In the genomic region with DNA sequence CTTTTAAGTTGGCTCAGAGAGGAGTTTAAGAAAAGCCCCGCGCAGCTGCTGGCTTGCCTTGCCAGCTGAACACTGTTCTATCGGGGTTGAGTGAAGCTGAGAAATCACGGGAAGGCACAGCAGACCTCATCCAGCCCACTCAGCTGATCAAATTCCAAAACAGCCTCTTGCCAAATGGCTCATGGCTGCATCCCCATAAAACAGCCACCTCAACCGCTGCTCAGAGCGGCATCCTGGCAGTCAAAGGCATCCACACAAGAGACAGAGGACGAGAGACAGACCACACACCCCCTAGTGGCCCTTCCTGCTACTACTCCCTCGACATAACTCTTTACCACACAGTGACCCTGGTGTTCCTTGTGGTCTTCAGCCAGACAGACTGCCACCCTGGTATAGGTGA, we compare ENCODE assay signal across 8 mouse cellular contexts. TPM values are rescaled to one million over a fixed set of nuclear protein-coding genes. Genes with fewer than 3 reads are reported as not detected.
DNase-seq lines count a peak whose midpoint lies in the region; ATAC-seq and TF ChIP-seq lines count a peak whose summit lies in the region.
"Had no signal": no experiment of that assay in that cellular context is flagged by ENCODE, and none has a peak within 500 bp of the region (broad histone marks: within the 10 kb centered on the region; RNA-seq: fewer than 3 reads in every experiment).

No protein-coding gene starts in this region.

- H3K27ac ChIP-seq in midbrain, embryonic 10.5 days (replicated peaks), result no peak overlapping the region
- H3K27ac ChIP-seq in midbrain, embryonic 15.5 days, result no peak overlapping the region
- no peak overlapping the region for H3K27ac ChIP-seq in bone marrow macrophage, adult 2 months (ENCODE audit: insufficient read depth, low read depth, low read length)
- H3K27ac ChIP-seq in left cerebral cortex, adult 2 months, result no peak overlapping the region
- H3K27ac ChIP-seq in midbrain, embryonic 16.5 days (ENCODE audit: low read length), result no peak overlapping the region
- H3K27ac ChIP-seq: neural tube, embryonic 13.5 days had no signal

- no peak for ATAC-seq in midbrain, embryonic 15.5 days (replicated peaks)
- ATAC-seq in midbrain, embryonic 16.5 days, result peak; percentile 45; the same call in 1 of the 2 replicates

- WGBS in midbrain, embryonic 10.5 days, result 47% methylated on average over 8 of the region's 8 CpGs
- 34% methylated on average over 8 of the region's 8 CpGs for WGBS in midbrain, embryonic 15.5 days
- 28% methylated on average over 8 of the region's 8 CpGs for WGBS in midbrain, embryonic 16.5 days

- no peak for TF ChIP-seq POLR2A in bone marrow macrophage, adult 2 months (IDR thresholded peaks at IDR 0.05; ENCODE audit: borderline replicate concordance, low read depth, low read length)

- no peaks in the 10 kb centered on the region for H3K27me3 ChIP-seq in midbrain, embryonic 10.5 days (ENCODE audit: low read depth, poor library complexity, severe bottlenecking)
- H3K27me3 ChIP-seq in midbrain, embryonic 15.5 days (replicated peaks), result no peaks in the 10 kb centered on the region
- no peaks in the 10 kb centered on the region for H3K27me3 ChIP-seq in midbrain, embryonic 16.5 days (ENCODE audit: control insufficient read depth, insufficient read depth, low read depth, low read length)
- H3K27me3 ChIP-seq: neural tube, embryonic 13.5 days had no signal

- H3K4me3 ChIP-seq in midbrain, embryonic 10.5 days, result no peak overlapping the region
- no peak overlapping the region for H3K4me3 ChIP-seq in midbrain, embryonic 15.5 days
- no peak overlapping the region for H3K4me3 ChIP-seq in bone marrow macrophage, adult 2 months (ENCODE audit: insufficient read depth, low read length)
- H3K4me3 ChIP-seq in left cerebral cortex, adult 2 months, result no peak overlapping the region
- H3K4me3 ChIP-seq in midbrain, embryonic 16.5 days (ENCODE audit: low read depth, low read length), result no peak overlapping the region
- H3K4me3 ChIP-seq: neural tube, embryonic 13.5 days had no signal

- no peaks in the 10 kb centered on the region for H3K36me3 ChIP-seq in midbrain, embryonic 10.5 days
- no peaks in the 10 kb centered on the region for H3K36me3 ChIP-seq in midbrain, embryonic 15.5 days (replicated peaks)
- H3K36me3 ChIP-seq in midbrain, embryonic 16.5 days (ENCODE audit: control insufficient read depth, insufficient read depth, low read length), result no peaks in the 10 kb centered on the region
- H3K36me3 ChIP-seq: neural tube, embryonic 13.5 days had no signal

- H3K9me3 ChIP-seq in midbrain, embryonic 10.5 days (replicated peaks), result no peaks in the 10 kb centered on the region
- no peaks in the 10 kb centered on the region for H3K9me3 ChIP-seq in midbrain, embryonic 15.5 days
- no peaks in the 10 kb centered on the region for H3K9me3 ChIP-seq in midbrain, embryonic 16.5 days (replicated peaks; ENCODE audit: control insufficient read depth, low read length, poor library complexity, severe bottlenecking)
- H3K9me3 ChIP-seq: neural tube, embryonic 13.5 days had no signal

- intact Hi-C loops in left cerebral cortex, adult 2 months (cut with DNase I), result loop anchor here (5.0 kb wide), 2 partner anchors 91 to 106 kb away; no protein-coding TSS in a partner anchor

- peak; percentile 44 for DNase-seq in midbrain, embryonic 10.5 days (ENCODE audit: low spot score)
- DNase-seq in frontal cortex, postnatal 10 days (ENCODE audit: low spot score in 2 of 2), result peak; percentile 36 to 57
- peak; percentile 43 to 55 for DNase-seq in left cerebral cortex, adult 2 months (ENCODE audit: extremely low spot score in 1 of 2, low spot score in 2 of 2)
- no peak for DNase-seq in natural killer cell, adult 2 months (ENCODE audit: low spot score in 2 of 2)

- H3K9ac ChIP-seq in midbrain, embryonic 15.5 days, result no peak overlapping the region
- H3K9ac ChIP-seq in midbrain, embryonic 16.5 days (ENCODE audit: low read depth, low read length), result no peak overlapping the region
- H3K9ac ChIP-seq: neural tube, embryonic 13.5 days had no signal

- TF ChIP-seq CTCF in bone marrow macrophage, adult 2 months (IDR thresholded peaks at IDR 0.05; ENCODE audit: low read depth, low read length), result peak; percentile 31; the same call in 1 of the 2 replicates
- peak; percentile 64 for TF ChIP-seq CTCF in left cerebral cortex, adult 2 months (IDR thresholded peaks at IDR 0.05)

- peaks cover 15% of the 10 kb centered on the region for H3K4me1 ChIP-seq in midbrain, embryonic 10.5 days
- H3K4me1 ChIP-seq in midbrain, embryonic 15.5 days, result no peaks in the 10 kb centered on the region
- no peaks in the 10 kb centered on the region for H3K4me1 ChIP-seq in bone marrow macrophage, adult 2 months (ENCODE audit: control insufficient read depth, insufficient read depth, low read length)
- H3K4me1 ChIP-seq in midbrain, embryonic 16.5 days (ENCODE audit: control insufficient read depth, insufficient read depth, low read length), result no peaks in the 10 kb centered on the region
- H3K4me1 ChIP-seq: neural tube, embryonic 13.5 days had no signal

- no peak overlapping the region for H3K4me2 ChIP-seq in midbrain, embryonic 15.5 days
- H3K4me2 ChIP-seq in midbrain, embryonic 16.5 days (ENCODE audit: low read length), result no peak overlapping the region
- H3K4me2 ChIP-seq: neural tube, embryonic 13.5 days had no signal

RNA-seq across cellular contexts. Expression of gene Bace2, which starts 30.6 kb away (rescaled TPM):
- 1.1 and 1.8 TPM in 2 replicates for polyA plus RNA-seq in midbrain, embryonic 10.5 days (2016; fragmentation: Nextera tagmentation; extraction: Ambion mirVana)
- 4.2 and 5.5 TPM in 2 replicates for polyA plus RNA-seq in midbrain, embryonic 15.5 days (2015; fragmentation: Nextera tagmentation; extraction: Ambion mirVana)
- not detected in 2 replicates for polyA plus RNA-seq in bone marrow macrophage, adult 2 months (2012; ENCODE audit: insufficient read depth, insufficient read length, missing spikeins)
- total RNA-seq in left cerebral cortex, adult 2 months (2021), result 1 to 10 TPM; 5.7 to 6.6 TPM
- 2.8 and 3.5 TPM in 2 replicates for polyA plus RNA-seq in midbrain, embryonic 16.5 days (2015; fragmentation: Nextera tagmentation; extraction: Ambion mirVana)

Comparison
In these comparisons a context has a peak if more than half of its experiments do, and no peak if none do; other contexts are left out.
1. DNase-seq: peak in midbrain, embryonic 10.5 days (single experiment), frontal cortex, postnatal 10 days (2 of 2) and left cerebral cortex, adult 2 months (2 of 2); none in natural killer cell, adult 2 months (0 of 2).